Mouse (Mus musculus) lung, postnatal 0 days (tissue): ENCODE measurements around the gene Ptpro.

Source experiments
- CTCF ChIP-seq: IDR thresholded peaks from 2 replicates; pipeline ENCODE4 v1.5.1; 2016; ENCODE audit warnings: antibody characterized with exemption, mild to moderate bottlenecking
- EP300 ChIP-seq: IDR thresholded peaks from 2 replicates; pipeline ENCODE4 v1.6.1; 2016; ENCODE audit warnings: antibody characterized with exemption, mild to moderate bottlenecking, control low read depth

DNA sequence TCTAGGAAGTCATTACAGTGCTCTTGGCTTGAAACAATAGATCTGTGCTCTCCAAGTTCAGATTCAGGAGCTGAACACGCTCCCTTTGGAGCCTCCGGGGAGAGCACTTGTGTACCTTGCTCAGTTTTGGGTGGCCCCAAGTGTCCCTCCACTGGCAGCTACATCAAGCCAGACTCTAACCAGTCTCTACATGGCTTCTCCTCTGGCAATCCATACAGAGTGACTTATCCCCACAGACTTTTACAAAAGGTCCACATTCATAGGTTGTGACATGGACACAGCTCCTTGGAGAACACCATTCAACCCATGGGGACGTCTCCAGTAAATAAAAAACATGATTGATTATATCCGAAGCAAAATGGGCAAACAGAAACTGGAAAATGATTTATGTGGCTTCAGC is 185.4 kb downstream of the Ptpro start:
- TF ChIP-seq CTCF: no peak
- no peak for TF ChIP-seq EP300
